Mouse (Mus musculus): ENCODE results near the gene Trio. TPM values are rescaled to one million over a fixed set of nuclear protein-coding genes. Genes with fewer than 3 reads are reported as not detected.
A peak's percentile ranks its signal among the peaks of the same experiment; 100 is the strongest.

Gene Trio
- polyA plus RNA-seq, 1 experiment from 2014 or later, result 65.1 TPM

DNA sequence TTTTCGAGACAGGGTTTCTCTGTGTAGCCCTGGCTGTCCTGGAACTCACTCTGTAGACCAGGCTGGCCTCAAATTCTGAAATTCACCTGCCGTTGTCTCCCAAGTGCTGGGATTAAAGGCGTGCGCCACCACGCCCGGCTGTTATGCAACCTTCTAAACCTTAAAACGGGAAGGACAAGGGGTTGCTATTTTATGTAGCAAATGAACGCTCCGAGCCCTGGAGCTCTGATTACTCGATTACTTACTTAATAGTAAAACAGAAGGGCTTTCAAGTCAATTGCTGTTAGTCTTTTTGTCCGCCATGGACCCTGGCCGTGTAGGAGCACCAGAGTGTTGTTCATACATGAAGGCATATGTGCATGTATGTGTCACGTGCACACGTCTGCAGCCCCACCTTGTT, 94.2 kb downstream of the Trio start:
- no peaks in the 10 kb centered on the region for H3K36me3 ChIP-seq (ENCODE audit: control insufficient read depth, insufficient read depth, low read length)
- no peak for ATAC-seq (ENCODE audit: low read depth)
- H3K9ac ChIP-seq (replicated peaks; ENCODE audit: low read depth, low read length), result no peak overlapping the region

DNA sequence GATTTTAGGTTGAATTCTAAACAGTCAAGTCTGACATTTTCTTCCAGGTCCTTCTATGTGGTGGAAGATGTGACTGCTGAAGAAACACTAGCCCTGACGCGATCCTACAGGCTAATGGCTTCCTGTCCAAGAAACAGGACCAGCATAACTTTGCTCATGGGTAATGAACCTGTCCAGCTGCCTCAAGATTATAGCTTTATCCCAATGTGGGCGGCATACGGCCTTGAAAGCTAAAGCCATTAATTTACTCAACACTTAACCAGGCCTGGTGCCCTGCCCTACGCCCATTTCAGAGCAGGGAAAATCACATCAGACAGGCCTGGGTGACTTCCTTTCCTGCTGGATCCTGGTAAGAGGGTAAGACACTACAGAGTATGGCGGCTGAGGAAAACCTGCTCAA, 98.0 kb downstream of the Trio start:
- H3K27ac ChIP-seq (ENCODE audit: low read depth, low read length), result no peak overlapping the region
- ATAC-seq (ENCODE audit: low read depth), result no peak
- peaks cover 32% of the 10 kb centered on the region for H3K4me1 ChIP-seq (ENCODE audit: control insufficient read depth, insufficient read depth, low read length)
- H3K36me3 ChIP-seq (ENCODE audit: control insufficient read depth, insufficient read depth, low read length), result no peaks in the 10 kb centered on the region
- no peak overlapping the region for H3K4me2 ChIP-seq (ENCODE audit: low read depth, low read length)
- H3K9ac ChIP-seq (replicated peaks; ENCODE audit: low read depth, low read length), result no peak overlapping the region
- 82% methylated on average over 6 of the region's 6 CpGs for WGBS
- no peaks in the 10 kb centered on the region for H3K27me3 ChIP-seq (ENCODE audit: control insufficient read depth, insufficient read depth, low read length)
- no peaks in the 10 kb centered on the region for H3K9me3 ChIP-seq (ENCODE audit: control insufficient read depth, low read length)
- H3K4me3 ChIP-seq (ENCODE audit: low read depth, low read length), result no peak overlapping the region

More for the DNA sequence above, 94.2 kb downstream of the Trio start:
- no peaks in the 10 kb centered on the region for H3K27me3 ChIP-seq (ENCODE audit: control insufficient read depth, insufficient read depth, low read length)
- no peak overlapping the region for H3K4me3 ChIP-seq (ENCODE audit: low read depth, low read length)
- H3K27ac ChIP-seq (ENCODE audit: low read depth, low read length), result no peak overlapping the region
- H3K9me3 ChIP-seq (ENCODE audit: control insufficient read depth, low read length), result no peaks in the 10 kb centered on the region
- H3K4me1 ChIP-seq (ENCODE audit: control insufficient read depth, insufficient read depth, low read length), result peaks cover 11% of the 10 kb centered on the region
- no peak overlapping the region for H3K4me2 ChIP-seq (ENCODE audit: low read depth, low read length)
- 95% methylated on average over 14 of the region's 14 CpGs for WGBS

DNA sequence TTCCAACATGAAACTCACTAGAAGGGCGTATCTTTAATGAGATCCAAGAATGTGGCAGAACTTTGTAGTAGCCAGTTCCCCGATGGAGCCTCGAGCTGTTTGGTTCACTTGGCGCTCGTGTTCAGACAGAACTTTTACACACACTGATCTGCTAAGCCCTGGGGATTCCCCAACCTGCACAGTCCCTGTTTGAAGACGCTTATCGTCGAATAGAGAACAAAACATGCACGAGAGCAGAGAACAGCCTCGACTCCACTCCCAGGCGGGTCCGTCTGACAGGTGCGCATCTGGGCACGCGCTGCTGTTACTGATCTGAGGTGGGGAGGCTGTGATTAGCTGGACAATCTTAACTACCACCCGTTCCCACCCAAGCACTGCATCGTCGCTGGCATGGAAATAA, 98.7 kb downstream of the Trio start:
- Histone ChIP-seq H3K36me3 (ENCODE audit: control insufficient read depth, insufficient read depth, low read length) (no peaks in the 10 kb centered on the region), H3K27ac (ENCODE audit: low read depth, low read length) (no peak overlapping the region), H3K9me3 (ENCODE audit: control insufficient read depth, low read length) (no peaks in the 10 kb centered on the region), H3K4me3 (ENCODE audit: low read depth, low read length) (no peak overlapping the region), H3K27me3 (ENCODE audit: control insufficient read depth, insufficient read depth, low read length) (no peaks in the 10 kb centered on the region), H3K4me2 (ENCODE audit: low read depth, low read length) (no peak overlapping the region), H3K9ac (replicated peaks; ENCODE audit: low read depth, low read length) (no peak overlapping the region), H3K4me1 (ENCODE audit: control insufficient read depth, insufficient read depth, low read length) (peaks cover 32% of the 10 kb centered on the region)
- ATAC-seq (ENCODE audit: low read depth), result no peak
- WGBS, result 76% methylated on average over 18 of the region's 18 CpGs

DNA sequence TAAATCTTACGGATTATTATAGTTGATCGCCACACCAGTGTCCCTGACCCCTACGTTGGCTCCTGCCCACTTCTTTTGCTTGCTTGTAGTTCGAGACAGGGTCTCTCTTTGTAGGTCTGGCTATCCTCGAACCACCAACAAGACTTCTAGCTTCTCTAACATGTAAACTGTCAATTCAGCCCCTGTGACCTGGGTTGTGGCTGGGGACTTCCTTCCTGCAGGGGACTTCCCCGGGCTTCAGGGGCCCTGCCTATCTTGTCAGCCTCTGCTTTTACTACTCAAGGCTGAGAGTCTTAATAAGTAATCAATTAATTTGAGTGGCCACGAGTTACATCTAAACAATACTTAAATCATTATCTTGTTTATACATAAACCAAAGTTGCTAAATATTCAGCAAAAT, 99.2 kb downstream of the Trio start:
- no peaks in the 10 kb centered on the region for H3K36me3 ChIP-seq (ENCODE audit: control insufficient read depth, insufficient read depth, low read length)
- no peaks in the 10 kb centered on the region for H3K27me3 ChIP-seq (ENCODE audit: control insufficient read depth, insufficient read depth, low read length)
- 76% methylated on average over 7 of the region's 7 CpGs for WGBS
- peaks cover 32% of the 10 kb centered on the region for H3K4me1 ChIP-seq (ENCODE audit: control insufficient read depth, insufficient read depth, low read length)
- H3K4me3 ChIP-seq (ENCODE audit: low read depth, low read length), result no peak overlapping the region
- ATAC-seq (ENCODE audit: low read depth), result no peak
- H3K9me3 ChIP-seq (ENCODE audit: control insufficient read depth, low read length), result no peaks in the 10 kb centered on the region
- H3K4me2 ChIP-seq (ENCODE audit: low read depth, low read length), result no peak overlapping the region
- H3K27ac ChIP-seq (ENCODE audit: low read depth, low read length), result no peak overlapping the region
- no peak overlapping the region for H3K9ac ChIP-seq (replicated peaks; ENCODE audit: low read depth, low read length)

DNA sequence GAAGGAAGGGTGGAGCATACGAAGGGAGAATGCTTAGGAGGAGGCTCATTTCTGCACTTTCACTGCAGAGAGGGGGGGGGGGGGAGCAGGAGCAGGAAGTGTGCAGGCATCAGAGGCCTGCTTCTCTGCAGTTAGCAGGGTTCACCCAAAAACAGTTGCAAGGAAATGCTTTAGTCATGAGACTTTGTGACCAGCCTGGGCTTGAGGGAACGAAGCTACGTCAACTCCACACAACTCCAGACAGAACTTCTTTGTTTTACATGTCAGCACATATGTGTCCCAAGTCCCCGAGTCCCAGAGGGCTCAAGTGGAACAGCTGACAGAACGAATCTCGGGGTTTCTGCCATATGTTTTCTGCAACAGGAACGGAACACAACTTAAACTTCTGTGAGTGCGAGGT, 99.8 kb downstream of the Trio start:
- Histone ChIP-seq H3K9ac (replicated peaks; ENCODE audit: low read depth, low read length) (no peak overlapping the region), H3K27ac (ENCODE audit: low read depth, low read length) (no peak overlapping the region), H3K4me1 (ENCODE audit: control insufficient read depth, insufficient read depth, low read length) (peaks cover 32% of the 10 kb centered on the region), H3K9me3 (ENCODE audit: control insufficient read depth, low read length) (no peaks in the 10 kb centered on the region), H3K27me3 (ENCODE audit: control insufficient read depth, insufficient read depth, low read length) (no peaks in the 10 kb centered on the region), H3K4me3 (ENCODE audit: low read depth, low read length) (no peak overlapping the region), H3K4me2 (ENCODE audit: low read depth, low read length) (no peak overlapping the region), H3K36me3 (ENCODE audit: control insufficient read depth, insufficient read depth, low read length) (no peaks in the 10 kb centered on the region)
- 39% methylated on average over 8 of the region's 8 CpGs for WGBS
- ATAC-seq (ENCODE audit: low read depth), result no peak

DNA sequence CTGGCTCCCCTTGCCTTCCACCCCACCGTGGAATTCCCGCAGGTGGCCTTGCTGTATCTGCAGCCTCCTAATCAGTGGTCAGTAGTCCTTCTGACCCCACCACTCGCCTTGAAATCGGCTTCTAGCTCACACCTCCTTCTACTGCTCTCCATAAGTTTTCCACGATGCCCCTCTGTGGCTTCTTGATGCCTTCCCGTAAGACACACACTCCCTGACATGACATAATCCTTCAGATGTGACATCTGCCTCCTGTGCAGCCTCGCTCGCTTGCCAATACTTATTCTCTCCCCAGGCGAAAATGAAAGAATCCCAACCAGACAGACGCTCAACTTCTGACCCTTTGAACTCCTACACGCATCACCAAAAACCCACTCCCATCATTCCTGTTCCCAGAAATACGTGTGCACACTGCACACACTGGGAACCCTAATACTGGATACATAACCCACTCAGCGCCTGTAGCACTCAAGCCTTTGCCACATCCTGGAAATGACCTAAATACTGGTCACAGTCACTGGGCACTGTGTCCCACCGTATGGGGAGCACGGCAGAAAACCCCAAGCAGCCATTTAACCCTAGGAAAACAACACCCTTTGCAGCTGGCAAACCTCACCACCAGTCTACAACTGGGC, 100.5 kb downstream of the Trio start:
- no peaks in the 10 kb centered on the region for H3K27me3 ChIP-seq (ENCODE audit: control insufficient read depth, insufficient read depth, low read length)
- H3K27ac ChIP-seq (ENCODE audit: low read depth, low read length), result peak overlapping the region; percentile 44; the same call in 1 of the 2 replicates
- ATAC-seq (ENCODE audit: low read depth), result no peak
- H3K36me3 ChIP-seq (ENCODE audit: control insufficient read depth, insufficient read depth, low read length), result no peaks in the 10 kb centered on the region
- no peak overlapping the region; the same call in 1 of the 2 replicates for H3K4me2 ChIP-seq (ENCODE audit: low read depth, low read length)
- H3K9ac ChIP-seq (replicated peaks; ENCODE audit: low read depth, low read length), result no peak overlapping the region
- H3K4me1 ChIP-seq (ENCODE audit: control insufficient read depth, insufficient read depth, low read length), result peaks cover 32% of the 10 kb centered on the region
- no peak overlapping the region for H3K4me3 ChIP-seq (ENCODE audit: low read depth, low read length)
- 20% methylated on average over 15 of the region's 15 CpGs for WGBS
- no peaks in the 10 kb centered on the region for H3K9me3 ChIP-seq (ENCODE audit: control insufficient read depth, low read length)

DNA sequence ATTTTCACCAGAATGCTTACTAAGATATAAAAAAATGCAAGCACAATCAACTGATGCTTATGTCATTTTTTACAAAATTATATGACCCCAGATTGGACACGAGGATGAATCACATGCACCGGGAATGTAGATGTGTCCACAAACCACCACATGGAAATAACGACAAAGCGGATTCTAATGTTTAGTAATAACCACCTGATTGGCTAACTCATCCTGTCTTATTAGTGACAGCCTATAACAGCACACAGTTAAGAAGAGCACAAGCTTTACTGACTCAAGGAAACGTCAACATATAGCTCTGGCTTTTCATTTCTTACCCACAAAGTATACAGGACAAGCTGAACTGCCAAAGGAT, 101.7 kb downstream of the Trio start:
- peak overlapping the region; percentile 82; the same call in 1 of the 2 replicates for H3K27ac ChIP-seq (ENCODE audit: low read depth, low read length)
- peak; percentile 65 for ATAC-seq (ENCODE audit: low read depth)
- peak overlapping the region; percentile 29 for H3K4me3 ChIP-seq (ENCODE audit: low read depth, low read length)
- H3K9ac ChIP-seq (replicated peaks; ENCODE audit: low read depth, low read length), result peak overlapping the region; percentile 60; the same call in 1 of the 2 replicates
- 18% methylated on average over 5 of the region's 5 CpGs for WGBS
- no peaks in the 10 kb centered on the region for H3K27me3 ChIP-seq (ENCODE audit: control insufficient read depth, insufficient read depth, low read length)
- peak overlapping the region; percentile 58 for H3K4me2 ChIP-seq (ENCODE audit: low read depth, low read length)
- no peaks in the 10 kb centered on the region for H3K9me3 ChIP-seq (ENCODE audit: control insufficient read depth, low read length)
- H3K36me3 ChIP-seq (ENCODE audit: control insufficient read depth, insufficient read depth, low read length), result no peaks in the 10 kb centered on the region
- peaks cover 37% of the 10 kb centered on the region for H3K4me1 ChIP-seq (ENCODE audit: control insufficient read depth, insufficient read depth, low read length)

DNA sequence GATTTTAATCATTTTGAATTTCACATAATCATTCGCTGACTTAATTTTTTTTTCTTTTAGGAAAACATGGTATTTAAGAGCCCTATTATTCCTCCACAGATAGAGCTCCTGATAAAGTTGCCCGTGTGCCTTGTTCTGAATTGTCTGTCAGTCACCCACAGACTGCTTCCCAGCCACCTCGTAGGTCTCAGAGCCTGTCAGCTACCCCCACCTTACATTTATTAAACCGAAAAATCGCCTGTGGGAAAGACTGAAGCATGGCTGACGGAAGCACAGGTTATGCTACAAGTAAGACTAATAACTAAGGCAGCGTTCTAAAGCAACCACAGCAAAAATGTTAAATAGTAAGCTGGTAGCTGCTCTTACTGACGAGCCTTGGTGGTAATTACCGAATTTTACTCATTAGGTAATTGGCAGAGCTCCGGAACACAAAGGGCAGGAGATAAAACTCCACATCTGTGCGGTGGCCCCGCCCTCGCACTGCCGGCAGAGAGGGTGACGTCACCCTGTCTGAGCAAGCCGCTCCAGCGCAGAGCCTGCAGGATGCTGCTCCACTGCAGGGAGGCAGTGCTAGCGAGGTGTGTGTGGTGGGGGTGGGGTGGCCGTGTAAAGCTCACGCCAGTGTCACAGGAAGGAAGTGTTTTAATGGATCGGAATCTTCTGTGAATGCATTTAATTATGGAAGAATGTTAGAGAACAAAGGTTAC, 102.2 kb downstream of the Trio start:
- Histone ChIP-seq H3K4me1 (ENCODE audit: control insufficient read depth, insufficient read depth, low read length) (peaks cover 37% of the 10 kb centered on the region), H3K4me3 (ENCODE audit: low read depth, low read length) (peak overlapping the region; percentile 29), H3K9ac (replicated peaks; ENCODE audit: low read depth, low read length) (peak overlapping the region; percentile 60), H3K27me3 (ENCODE audit: control insufficient read depth, insufficient read depth, low read length) (no peaks in the 10 kb centered on the region), H3K4me2 (ENCODE audit: low read depth, low read length) (peak overlapping the region; percentile 58), H3K36me3 (ENCODE audit: control insufficient read depth, insufficient read depth, low read length) (0 out of 2 replicates have a peak, but pooled peaks cover 1% of the 10 kb centered on the region), H3K27ac (ENCODE audit: low read depth, low read length) (peak overlapping the region; percentile 82), H3K9me3 (ENCODE audit: control insufficient read depth, low read length) (no peaks in the 10 kb centered on the region)
- WGBS, result 8% methylated on average over 21 of the region's 21 CpGs
- peak; percentile 95 for ATAC-seq (ENCODE audit: low read depth)

DNA sequence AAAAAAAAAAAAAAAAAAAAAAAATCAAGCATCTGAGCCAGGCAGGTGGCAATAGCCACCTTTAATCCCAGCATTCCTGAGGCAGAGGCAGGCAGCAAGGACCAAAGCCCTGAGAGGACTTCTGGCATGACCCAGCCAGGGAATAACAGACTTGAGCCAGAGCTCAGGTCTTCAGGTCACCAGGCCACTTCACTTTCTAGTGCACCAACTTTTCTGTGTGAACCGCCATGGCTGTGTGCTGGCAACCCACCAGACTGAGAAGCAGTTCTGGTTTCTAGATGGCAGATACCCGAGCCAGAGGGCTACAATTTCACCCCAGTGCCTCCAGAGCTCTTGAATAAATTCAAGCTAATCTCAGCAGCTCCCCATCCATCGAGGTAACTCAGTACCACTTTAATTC, 104.9 kb downstream of the Trio start:
- WGBS, result 57% methylated on average over 3 of the region's 3 CpGs
- no peaks in the 10 kb centered on the region for H3K27me3 ChIP-seq (ENCODE audit: control insufficient read depth, insufficient read depth, low read length)
- H3K9me3 ChIP-seq (ENCODE audit: control insufficient read depth, low read length), result no peaks in the 10 kb centered on the region
- H3K4me1 ChIP-seq (ENCODE audit: control insufficient read depth, insufficient read depth, low read length), result peaks cover 30% of the 10 kb centered on the region
- no peak overlapping the region for H3K27ac ChIP-seq (ENCODE audit: low read depth, low read length)
- H3K4me2 ChIP-seq (ENCODE audit: low read depth, low read length), result no peak overlapping the region
- H3K9ac ChIP-seq (replicated peaks; ENCODE audit: low read depth, low read length), result no peak overlapping the region
- 0 out of 2 replicates have a peak, but pooled peaks cover 3% of the 10 kb centered on the region for H3K36me3 ChIP-seq (ENCODE audit: control insufficient read depth, insufficient read depth, low read length)
- ATAC-seq (ENCODE audit: low read depth), result no peak
- no peak overlapping the region for H3K4me3 ChIP-seq (ENCODE audit: low read depth, low read length)
